Mouse (Mus musculus) testis, adult 2 months (tissue): ENCODE measurements around the gene Eif3l.

Experiments used
- CTCF ChIP-seq: fragments of 200-500 bp; IDR thresholded peaks from 2 replicates; pipeline ENCODE4 v1.5.1; 2012; ENCODE audit warnings: low read depth, mild to moderate bottlenecking, inconsistent platforms, low read length, moderate library complexity; ENCODE audit not compliant: control insufficient read depth, insufficient read depth, insufficient replicate concordance
- POLR2A ChIP-seq: fragments of 200-500 bp; IDR thresholded peaks from 2 replicates; pipeline ENCODE4 v1.6.1; 2012; ENCODE audit warnings: low read depth, mild to moderate bottlenecking, inconsistent platforms, low read length, moderate library complexity; ENCODE audit not compliant: control insufficient read depth

DNA sequence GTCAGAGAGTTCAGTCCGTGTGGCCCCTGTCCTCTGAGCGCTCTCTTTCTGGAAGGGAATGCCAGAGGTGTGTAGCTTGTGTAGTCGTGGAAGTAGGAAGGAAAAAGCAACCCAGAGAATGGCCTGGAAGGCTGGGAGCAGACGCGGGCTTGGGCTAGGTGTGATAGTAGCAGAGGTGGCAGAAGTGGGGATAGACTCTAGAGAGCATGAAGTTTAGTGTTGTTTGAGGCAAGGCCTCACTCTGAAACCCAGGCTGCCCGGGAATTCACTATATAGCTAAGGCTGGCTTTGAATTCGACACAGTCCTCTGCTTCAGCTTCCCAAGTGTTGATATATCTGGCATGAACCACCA is 66.6 kb downstream of the Eif3l start:
- TF ChIP-seq CTCF (no peak), POLR2A (no peak)
